Mouse (Mus musculus) CD4-positive, CD25-positive, alpha-beta regulatory T cell, adult 2 months (primary cell): Measurements from ENCODE around the gene Ppp2r5c.

Source experiments
- DNase-seq: peaks from one replicate; pipeline ENCODE4 v3.0.0-alpha.2; 2012; ENCODE audit warnings: low read depth, low spot score

The Ppp2r5c gene

GRCm38 (mm10) chr12:110486852-110487251, 39.9 kb downstream of the Ppp2r5c start:
- DNase-seq = peak; percentile 62

DNA sequence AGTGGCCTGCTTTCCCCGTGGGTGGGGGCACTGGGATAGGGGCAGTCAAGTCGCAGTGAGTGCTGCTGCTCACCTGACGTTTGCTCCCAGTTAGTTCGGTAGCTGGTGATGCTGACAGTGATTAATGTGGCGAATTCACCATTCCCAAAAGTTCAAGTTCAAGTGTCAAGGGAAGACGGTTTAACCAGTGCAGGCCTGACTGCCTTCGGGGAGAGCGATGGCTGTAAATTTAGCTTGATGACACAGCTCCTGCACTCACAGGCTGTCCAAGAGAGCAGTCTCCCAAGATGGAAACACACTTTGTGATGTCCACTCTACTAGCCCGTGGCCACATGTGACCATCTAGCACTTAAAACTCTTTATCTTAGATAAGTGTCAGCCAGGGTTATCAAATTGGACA, 41.1 kb downstream of the Ppp2r5c start:
- DNase-seq = no peak

DNA sequence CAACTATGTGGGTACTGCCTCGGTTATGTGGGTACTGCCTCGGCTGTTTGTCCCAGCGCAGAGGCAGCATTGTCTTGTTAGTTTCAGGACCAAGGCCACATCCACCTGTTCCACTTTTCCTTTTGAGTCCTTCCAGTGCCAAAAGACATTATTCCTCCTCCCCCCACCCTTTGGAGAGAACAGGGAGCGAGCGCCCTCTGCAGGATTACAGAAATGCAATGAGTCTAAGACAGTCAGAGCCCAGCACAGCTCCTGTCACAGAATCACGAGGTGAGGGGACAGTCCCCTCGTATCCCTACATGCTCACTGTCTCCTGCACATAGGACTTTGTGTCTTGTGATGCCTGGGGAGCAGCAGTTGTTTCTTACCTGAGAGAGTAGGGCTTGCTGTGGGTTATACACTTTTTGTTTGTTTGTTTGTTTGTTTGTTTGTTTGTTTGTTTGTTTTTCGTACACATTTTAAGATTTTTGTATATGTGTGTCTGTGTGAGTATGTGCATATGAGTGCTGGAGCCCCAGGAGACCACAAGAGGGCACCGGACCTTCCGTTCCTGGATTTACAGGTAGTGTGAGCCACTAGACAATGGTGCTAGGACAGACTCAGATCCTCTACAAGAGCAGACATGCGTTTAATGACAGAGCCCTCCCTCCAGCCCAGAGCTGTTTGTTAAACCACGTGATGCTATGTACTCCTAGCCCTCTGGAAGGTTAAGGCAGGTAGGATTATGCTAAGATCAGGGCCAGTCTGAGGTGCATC, 43.2 kb downstream of the Ppp2r5c start:
- peak; percentile 68 for DNase-seq

DNA sequence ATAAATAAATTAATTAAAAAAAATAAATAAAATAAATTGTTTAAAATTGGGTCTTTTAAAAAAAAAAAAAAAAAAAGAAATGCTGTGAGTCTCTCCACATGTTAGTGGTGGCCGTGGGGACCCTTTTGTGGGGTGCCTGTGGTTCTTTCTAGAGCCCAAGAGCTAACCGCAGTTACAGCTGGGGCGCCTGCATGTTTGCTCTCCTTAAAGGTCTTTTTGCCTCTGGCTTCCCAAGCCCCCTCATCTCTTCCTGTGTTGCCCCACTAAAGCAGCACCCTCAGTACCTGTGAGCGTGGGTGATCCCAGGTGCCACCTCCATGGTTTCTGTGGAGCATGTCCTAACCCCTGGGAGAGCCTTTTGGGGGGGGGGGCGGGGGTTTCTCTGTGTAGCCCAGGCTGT, 45.5 kb downstream of the Ppp2r5c start:
- no peak for DNase-seq

DNA sequence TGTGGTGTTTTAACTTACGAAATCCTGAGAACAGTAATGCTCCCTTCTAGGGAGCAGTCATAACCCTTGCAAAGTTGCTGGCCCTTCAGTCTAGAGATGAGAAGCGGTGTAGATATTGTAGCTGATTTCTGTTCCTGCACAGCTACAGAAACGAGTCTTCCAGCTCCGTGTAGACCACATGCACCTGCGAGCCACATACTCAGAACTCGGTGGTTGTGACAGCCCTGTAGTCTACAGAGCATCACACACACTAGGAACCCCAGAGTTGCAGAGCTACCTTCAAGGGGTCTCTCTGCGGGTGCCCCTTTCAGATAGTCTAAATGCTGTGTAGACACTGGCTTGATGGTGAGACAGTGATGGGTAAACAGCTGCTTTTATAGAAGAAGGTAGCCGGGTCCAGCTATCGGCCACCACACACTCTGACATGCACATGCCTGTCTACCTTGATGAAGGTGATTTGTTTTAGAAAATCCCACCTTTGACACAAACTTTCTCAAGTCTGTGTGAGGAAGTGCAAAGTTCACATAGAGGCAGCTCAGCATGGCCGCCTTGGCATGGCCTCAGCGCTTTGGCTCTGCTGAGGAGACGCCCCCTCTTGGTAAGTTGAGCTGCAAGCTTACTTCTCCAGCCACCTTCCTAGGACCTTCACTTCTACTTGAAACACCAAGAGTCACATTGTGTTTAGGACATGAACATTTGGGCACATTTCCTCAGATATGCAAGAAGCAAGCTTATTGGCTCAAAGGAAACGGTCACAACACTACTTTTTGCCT, 46.9 kb downstream of the Ppp2r5c start:
- peak; percentile 53 for DNase-seq

GRCm38 (mm10) chr12:110494846-110495245, 47.9 kb downstream of the Ppp2r5c start:
- peak; percentile 71 for DNase-seq

GRCm38 (mm10) chr12:110495260-110495659, 48.3 kb downstream of the Ppp2r5c start:
- DNase-seq = peak; percentile 43

- peak; percentile 53 for DNase-seq
Measured at GRCm38 (mm10) chr12:110496016-110496415, 49.1 kb downstream of the Ppp2r5c start.

DNA sequence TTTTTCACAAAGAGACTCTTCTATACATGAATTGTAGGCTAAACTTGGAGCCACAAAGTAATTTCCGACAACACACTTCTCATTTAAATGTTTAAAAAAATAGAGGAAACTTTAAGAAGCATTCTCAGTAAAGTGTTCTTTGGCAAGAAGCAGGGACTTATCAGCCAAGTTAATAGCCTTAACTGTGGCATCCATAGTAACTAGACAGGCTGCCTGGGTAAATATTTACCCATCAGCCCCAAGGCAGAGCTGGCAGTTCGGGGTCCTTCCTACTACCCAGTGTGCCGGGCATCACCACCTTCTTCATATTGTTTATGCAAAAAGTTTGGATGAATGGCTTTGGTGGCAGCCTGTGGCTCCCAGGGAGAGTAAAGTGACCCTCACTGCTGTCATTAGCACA, 50.1 kb downstream of the Ppp2r5c start:
- DNase-seq = no peak

DNA sequence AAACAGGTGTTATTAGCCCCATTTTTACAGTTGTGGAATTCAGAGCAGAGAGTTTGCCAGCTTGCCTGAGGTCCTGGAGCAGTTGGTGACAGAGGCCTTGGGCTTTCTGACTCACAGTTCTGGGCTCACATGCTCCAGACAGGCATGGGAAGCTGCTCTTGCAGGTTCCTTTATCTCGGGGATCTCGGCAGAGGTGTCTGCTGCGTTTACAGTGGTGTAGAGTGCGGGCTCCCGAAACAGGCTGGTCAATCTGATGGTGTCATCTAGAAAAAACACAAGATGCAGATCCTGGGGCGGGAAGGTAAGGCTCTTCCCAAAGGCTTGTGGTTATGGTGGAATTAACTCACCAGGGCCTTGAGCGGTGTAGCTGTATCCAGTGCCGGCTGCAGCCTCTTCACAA, 50.6 kb downstream of the Ppp2r5c start:
- DNase-seq = peak; percentile 61

DNA sequence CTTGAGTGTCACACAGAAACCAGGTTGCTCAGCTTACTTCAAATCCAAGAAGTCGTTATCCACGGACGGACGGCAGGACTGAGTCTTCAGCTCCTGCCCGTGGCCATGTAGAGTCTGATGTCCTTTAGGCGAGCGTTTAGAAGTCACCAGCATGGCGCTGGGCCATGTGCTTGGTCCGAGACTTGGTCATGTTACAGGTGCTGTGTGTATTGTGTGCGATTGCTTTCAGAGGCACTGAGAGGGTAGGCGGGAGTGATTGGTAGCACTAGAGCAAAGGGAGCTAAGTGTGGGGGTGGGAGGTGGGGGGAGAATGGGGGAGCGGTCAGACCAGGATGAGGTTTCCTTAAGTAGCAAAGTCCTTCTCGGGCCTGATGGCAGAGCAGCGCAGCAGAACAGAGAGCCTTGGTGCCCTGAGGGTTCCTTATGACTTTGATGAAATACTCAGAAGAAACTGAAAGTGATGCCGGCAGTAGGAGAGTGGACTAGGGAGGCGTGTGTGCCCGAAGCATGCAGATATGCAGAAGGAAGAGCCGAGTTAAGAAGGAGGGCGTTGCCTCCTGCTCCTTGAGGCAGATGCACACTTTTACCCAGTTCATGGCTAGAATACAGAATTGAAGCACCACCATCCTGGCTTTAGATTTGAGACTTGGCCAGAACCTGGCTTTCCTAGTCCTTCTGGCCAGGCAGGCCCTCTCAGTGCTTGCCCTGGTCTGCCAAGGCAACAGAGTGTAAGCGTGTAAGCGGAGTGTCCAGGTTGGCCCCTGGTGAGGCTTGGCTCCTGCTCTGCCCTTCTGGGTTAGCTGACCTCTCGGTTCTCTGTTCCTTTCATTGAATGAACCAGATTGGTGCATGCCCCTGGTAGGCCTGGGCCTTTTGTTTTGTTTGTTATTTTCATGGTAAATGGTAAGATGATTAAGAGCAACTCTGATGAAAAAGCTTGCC, 51.6 kb downstream of the Ppp2r5c start:
- DNase-seq = peak; percentile 75

- DNase-seq = peak; percentile 68
Measured at GRCm38 (mm10) chr12:110499225-110499992, 52.5 kb downstream of the Ppp2r5c start.

DNA sequence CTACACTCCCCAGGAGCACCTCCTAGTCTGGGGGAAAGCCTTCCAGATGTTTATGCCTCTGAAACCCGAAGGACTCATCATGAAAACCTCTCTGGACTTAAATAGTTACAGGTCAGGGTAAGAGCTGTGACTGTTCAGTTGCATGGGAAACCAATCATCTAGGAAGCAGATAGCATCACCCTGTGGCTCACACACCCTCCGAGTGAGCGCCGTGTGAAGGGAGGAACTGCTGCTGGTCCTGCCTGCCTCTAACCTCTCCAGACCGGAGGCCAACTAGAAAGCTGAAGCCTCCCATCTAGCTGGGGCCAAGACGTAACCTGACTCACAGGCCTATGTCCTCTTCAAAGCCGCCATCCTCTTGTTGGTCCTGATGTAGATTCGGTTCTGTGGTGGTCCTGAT, 53.2 kb downstream of the Ppp2r5c start:
- DNase-seq = peak; percentile 62

DNA sequence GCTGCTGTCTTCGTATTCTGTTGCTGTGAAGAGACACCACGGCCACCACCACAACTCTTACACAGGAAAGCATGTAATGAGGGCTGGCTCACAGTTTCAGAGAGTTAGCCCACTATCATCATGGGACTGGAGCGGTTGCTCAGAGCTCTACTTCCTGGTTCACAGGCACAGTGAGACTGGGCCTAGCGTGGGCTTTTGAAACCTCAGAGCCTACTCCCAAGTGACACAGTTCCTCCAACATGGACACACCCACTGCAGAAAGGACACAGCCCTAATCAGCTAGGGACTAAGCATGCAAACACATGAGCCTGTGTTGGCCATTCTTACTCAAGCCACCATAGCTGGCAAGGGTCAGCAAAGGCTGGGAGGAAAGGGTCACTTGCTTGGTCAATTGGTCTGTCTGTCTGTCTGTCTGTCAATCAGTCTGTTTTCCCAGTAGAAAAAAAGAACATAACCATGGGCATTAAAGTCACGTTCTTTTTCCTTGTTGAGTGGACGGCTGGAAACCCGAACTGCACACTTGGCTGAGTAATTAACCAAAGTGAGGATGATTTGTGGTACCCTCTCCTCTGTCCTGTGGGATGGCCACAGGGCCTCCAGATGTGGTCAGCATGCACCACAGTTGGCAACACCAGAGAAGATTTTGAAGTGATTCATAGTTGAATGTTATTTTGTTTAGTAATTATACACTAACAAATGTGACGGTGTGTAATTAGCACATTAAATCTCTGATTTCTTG, 56.7 kb downstream of the Ppp2r5c start:
- peak; percentile 84 for DNase-seq

GRCm38 (mm10) chr12:110504145-110504490, 57.2 kb downstream of the Ppp2r5c start:
- no peak for DNase-seq

DNA sequence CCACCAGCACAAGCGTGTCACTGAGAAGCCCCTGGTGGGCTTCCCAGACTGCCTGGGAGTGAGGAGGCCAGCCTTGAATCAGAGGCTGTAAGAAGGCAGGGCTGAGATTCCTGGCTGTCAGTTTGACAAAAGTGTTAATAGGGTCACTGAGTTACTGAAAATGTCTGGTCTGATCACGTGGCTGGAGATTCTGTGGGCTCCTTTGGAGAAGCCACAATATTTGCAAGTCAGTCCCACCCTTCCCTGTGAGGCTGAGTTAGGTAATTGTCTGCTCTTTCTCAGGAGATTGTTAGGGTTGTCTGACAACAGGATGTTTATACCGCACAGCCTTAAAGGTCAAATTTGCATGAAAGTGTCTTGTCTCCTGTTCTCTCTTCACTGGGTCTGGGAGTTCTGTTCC, 57.9 kb downstream of the Ppp2r5c start:
- peak; percentile 76 for DNase-seq

DNA sequence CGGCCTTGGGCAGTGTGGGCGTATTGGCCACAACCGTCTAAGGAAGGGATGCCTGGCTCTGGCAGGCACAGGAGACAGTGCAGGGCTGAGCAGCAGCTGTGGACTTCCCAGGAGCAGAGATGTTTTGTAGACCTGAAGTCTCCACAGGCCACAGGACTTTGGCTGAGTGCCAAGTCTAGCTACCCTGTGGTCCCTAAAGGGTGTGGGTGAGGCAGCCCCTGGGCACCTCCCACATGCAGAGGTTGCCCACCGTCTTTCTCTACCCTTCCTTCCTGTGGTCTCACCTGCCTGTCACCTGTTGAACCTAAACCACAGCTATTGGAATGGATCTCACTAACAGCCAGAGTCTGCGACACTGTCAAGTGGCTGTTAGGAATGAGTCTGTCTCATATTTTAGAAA, 59.1 kb downstream of the Ppp2r5c start:
- DNase-seq = peak; percentile 68

- DNase-seq = no peak
Measured at GRCm38 (mm10) chr12:110507714-110508297, 60.9 kb downstream of the Ppp2r5c start.

- DNase-seq = no peak
Measured at GRCm38 (mm10) chr12:110508680-110509079, 61.8 kb downstream of the Ppp2r5c start.
